Mouse (Mus musculus): ENCODE results near the gene Poc1b. TPM values are rescaled to one million over a fixed set of nuclear protein-coding genes. Genes with fewer than 3 reads are reported as not detected.
"Not testable (repeated sequence)": the region's sequence is repeated elsewhere in the genome, so short reads cannot be mapped to it uniquely, and the experiment has no call there.

Poc1b gene
- polyA plus RNA-seq, 1 experiment: 21.8 TPM

DNA sequence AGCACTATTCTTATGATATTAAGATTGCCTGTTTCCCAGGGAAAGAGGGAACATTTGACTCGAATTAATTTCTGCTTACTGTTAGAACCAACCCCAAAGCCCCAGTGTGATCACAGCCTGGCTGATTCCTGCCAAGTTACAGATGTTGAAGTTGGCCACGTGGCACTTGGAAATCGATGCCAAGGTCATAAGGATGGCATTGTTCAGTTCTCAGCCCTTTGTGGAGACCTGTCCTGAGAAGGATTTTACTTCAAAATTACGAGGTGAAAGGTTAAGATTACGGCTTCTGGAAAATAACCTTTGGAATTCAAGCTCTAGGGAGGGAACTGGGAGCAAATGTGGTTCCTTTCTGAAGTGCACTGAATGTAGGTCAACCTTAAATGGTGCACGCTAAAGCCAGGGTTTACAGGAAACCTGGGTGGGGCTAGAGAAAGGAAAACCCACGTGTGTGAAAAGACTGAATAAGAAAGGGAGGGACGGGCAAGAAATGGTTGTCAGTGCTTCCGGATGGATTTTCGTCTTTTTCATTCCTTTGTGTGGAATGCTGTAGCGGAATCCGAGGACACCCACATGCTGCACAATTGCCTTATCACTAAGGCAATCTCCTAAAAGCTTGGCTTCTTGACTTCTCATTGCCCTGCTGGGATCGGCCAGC lies 102.4 kb downstream of the Poc1b start:
- H3K4me1 ChIP-seq (ENCODE audit: control insufficient read depth, insufficient read depth, low read length): peaks cover 11% of the 10 kb centered on the region
- no peak overlapping the region for H3K4me3 ChIP-seq (ENCODE audit: insufficient read depth, low read length)
- no peak overlapping the region for H3K27ac ChIP-seq (ENCODE audit: insufficient read depth, low read depth, low read length)
- TF ChIP-seq POLR2A (IDR thresholded peaks at IDR 0.05; ENCODE audit: borderline replicate concordance, low read depth, low read length): no peak
- no peak for TF ChIP-seq CTCF (IDR thresholded peaks at IDR 0.05; ENCODE audit: low read depth, low read length)

- peaks cover 9% of the 10 kb centered on the region for H3K4me1 ChIP-seq (ENCODE audit: control insufficient read depth, insufficient read depth, low read length)
- H3K27ac ChIP-seq (ENCODE audit: insufficient read depth, low read depth, low read length): no peak overlapping the region
- no peak overlapping the region for H3K4me3 ChIP-seq (ENCODE audit: insufficient read depth, low read length)
- no peak for TF ChIP-seq POLR2A (IDR thresholded peaks at IDR 0.05; ENCODE audit: borderline replicate concordance, low read depth, low read length)
- no peak for TF ChIP-seq CTCF (IDR thresholded peaks at IDR 0.05; ENCODE audit: low read depth, low read length)
Observed at GRCm38 (mm10) chr10:99211021-99211420, 104.2 kb downstream of the Poc1b start.

DNA sequence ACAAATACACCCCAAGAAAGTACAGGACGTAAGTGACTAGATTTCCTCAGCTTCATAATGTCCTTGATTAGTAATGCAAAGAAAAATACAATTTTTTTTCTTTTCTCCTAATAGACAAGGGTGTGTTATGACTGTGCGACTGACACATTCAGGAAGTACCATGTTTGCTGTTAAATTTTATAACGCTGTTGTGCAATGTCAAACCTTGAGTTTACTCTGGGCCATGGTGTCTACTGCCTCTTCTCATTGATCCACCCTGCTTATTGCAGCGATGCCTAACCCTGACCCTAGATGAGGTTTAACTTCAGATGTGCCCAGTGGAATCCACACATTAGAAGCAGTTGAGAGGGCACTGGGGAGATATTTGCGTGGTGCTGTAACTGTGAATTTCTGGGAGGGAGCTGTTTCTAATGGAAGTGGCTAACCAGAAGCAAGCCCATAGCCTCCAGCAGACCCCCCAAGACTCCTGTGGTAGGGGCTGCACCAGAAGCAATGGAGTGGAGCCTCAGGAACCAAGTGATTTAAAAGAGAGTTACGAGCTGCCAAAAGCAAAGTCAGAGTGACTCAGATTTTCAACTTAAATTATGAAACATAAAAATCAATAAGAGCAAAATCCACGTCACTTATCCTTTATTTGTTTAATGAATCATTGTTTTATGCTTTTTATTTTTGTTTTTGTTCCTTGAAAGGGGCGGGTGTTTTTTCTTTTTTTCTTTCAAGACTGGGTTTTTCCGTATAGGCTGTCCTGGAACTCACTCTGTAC lies 104.8 kb downstream of the Poc1b start:
- TF ChIP-seq POLR2A (IDR thresholded peaks at IDR 0.05; ENCODE audit: borderline replicate concordance, low read depth, low read length): no peak
- TF ChIP-seq CTCF (IDR thresholded peaks at IDR 0.05; ENCODE audit: low read depth, low read length): no peak
- no peak overlapping the region for H3K4me3 ChIP-seq (ENCODE audit: insufficient read depth, low read length)
- H3K4me1 ChIP-seq (ENCODE audit: control insufficient read depth, insufficient read depth, low read length): peaks cover 9% of the 10 kb centered on the region
- no peak overlapping the region for H3K27ac ChIP-seq (ENCODE audit: insufficient read depth, low read depth, low read length)

- Histone ChIP-seq H3K27ac (ENCODE audit: insufficient read depth, low read depth, low read length) (no peak overlapping the region), H3K4me3 (ENCODE audit: insufficient read depth, low read length) (no peak overlapping the region), H3K4me1 (ENCODE audit: control insufficient read depth, insufficient read depth, low read length) (peaks cover 11% of the 10 kb centered on the region)
- TF ChIP-seq CTCF (IDR thresholded peaks at IDR 0.05; ENCODE audit: low read depth, low read length) (no peak), POLR2A (IDR thresholded peaks at IDR 0.05; ENCODE audit: borderline replicate concordance, low read depth, low read length) (no peak)
Observed at GRCm38 (mm10) chr10:99214421-99215299, 107.8 kb downstream of the Poc1b start.

GRCm38 (mm10) chr10:99216570-99216969 lies 109.7 kb downstream of the Poc1b start:
- not testable (repeated sequence) for H3K4me1 ChIP-seq (ENCODE audit: control insufficient read depth, insufficient read depth, low read length); H3K27ac ChIP-seq (ENCODE audit: insufficient read depth, low read depth, low read length); H3K4me3 ChIP-seq (ENCODE audit: insufficient read depth, low read length)

DNA sequence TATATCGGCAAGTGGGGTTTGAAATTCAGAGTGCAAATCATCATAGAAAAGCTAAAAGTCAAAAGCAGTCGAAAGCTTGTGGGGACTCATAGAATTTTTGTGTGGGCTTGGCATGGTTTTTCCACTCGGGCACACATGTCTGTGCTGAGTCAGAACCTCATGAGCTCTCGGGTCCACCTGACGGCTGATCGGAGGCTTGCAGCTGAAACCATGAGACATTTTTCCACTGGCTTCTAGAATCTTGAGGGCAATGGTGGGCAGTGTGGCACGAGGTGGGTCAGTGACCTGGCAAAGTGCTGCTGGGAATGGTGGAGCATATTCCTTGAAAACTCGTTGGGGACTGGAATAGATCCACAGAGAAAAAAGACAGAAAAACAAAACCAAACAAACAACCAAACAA lies 114.7 kb downstream of the Poc1b start:
- TF ChIP-seq POLR2A (IDR thresholded peaks at IDR 0.05; ENCODE audit: borderline replicate concordance, low read depth, low read length): no peak
- TF ChIP-seq CTCF (IDR thresholded peaks at IDR 0.05; ENCODE audit: low read depth, low read length): no peak
- Histone ChIP-seq H3K27ac (ENCODE audit: insufficient read depth, low read depth, low read length) (no peak overlapping the region), H3K4me3 (ENCODE audit: insufficient read depth, low read length) (no peak overlapping the region), H3K4me1 (ENCODE audit: control insufficient read depth, insufficient read depth, low read length) (peaks cover 5% of the 10 kb centered on the region)

DNA sequence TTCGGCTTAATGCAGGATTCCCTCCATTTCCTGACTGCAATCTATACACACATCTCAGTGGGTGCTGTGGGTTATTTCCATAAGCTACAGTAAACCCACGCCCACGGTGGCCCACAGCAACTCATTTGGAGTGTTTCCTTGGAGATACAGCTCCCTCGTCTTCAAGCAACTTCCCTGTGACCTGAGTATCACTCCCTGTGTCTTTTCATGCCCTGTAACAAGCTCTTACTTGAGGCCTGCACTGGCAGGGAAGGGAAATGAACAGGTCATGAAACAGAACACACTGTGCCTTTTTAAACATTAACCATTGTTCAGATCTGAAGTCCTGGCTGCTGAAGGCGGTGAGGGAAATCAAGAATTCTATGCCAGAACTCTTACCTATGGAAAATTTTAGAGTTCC lies 115.9 kb downstream of the Poc1b start:
- no peak overlapping the region for H3K4me3 ChIP-seq (ENCODE audit: insufficient read depth, low read length)
- no peak for TF ChIP-seq CTCF (IDR thresholded peaks at IDR 0.05; ENCODE audit: low read depth, low read length)
- no peak for TF ChIP-seq POLR2A (IDR thresholded peaks at IDR 0.05; ENCODE audit: borderline replicate concordance, low read depth, low read length)
- no peak overlapping the region for H3K27ac ChIP-seq (ENCODE audit: insufficient read depth, low read depth, low read length)
- H3K4me1 ChIP-seq (ENCODE audit: control insufficient read depth, insufficient read depth, low read length): peaks cover 15% of the 10 kb centered on the region

- H3K27ac ChIP-seq (ENCODE audit: insufficient read depth, low read depth, low read length): no peak overlapping the region
- peaks cover 27% of the 10 kb centered on the region for H3K4me1 ChIP-seq (ENCODE audit: control insufficient read depth, insufficient read depth, low read length)
- H3K4me3 ChIP-seq (ENCODE audit: insufficient read depth, low read length): no peak overlapping the region
- TF ChIP-seq CTCF (IDR thresholded peaks at IDR 0.05; ENCODE audit: low read depth, low read length) (no peak), POLR2A (IDR thresholded peaks at IDR 0.05; ENCODE audit: borderline replicate concordance, low read depth, low read length) (no peak)
Observed at GRCm38 (mm10) chr10:99224218-99224617, 117.4 kb downstream of the Poc1b start.

GRCm38 (mm10) chr10:99226782-99227181 lies 119.9 kb downstream of the Poc1b start:
- Histone ChIP-seq H3K4me3 (ENCODE audit: insufficient read depth, low read length) (no peak overlapping the region), H3K4me1 (ENCODE audit: control insufficient read depth, insufficient read depth, low read length) (peaks cover 27% of the 10 kb centered on the region), H3K27ac (ENCODE audit: insufficient read depth, low read depth, low read length) (no peak overlapping the region)
- TF ChIP-seq POLR2A (IDR thresholded peaks at IDR 0.05; ENCODE audit: borderline replicate concordance, low read depth, low read length) (no peak), CTCF (IDR thresholded peaks at IDR 0.05; ENCODE audit: low read depth, low read length) (no peak)
